Mouse (Mus musculus): ENCODE data around the gene Selenow. TPM values are rescaled to one million over a fixed set of nuclear protein-coding genes. Genes with fewer than 3 reads are reported as not detected.

Selenow gene
- polyA plus RNA-seq, 1 experiment from 2014 or later = 560 TPM

- WGBS = 52% methylated on average over 5 of the region's 5 CpGs
- H3K4me1 ChIP-seq (replicated peaks; ENCODE audit: control insufficient read depth, insufficient read depth) = peaks cover 2% of the 10 kb centered on the region; the same call in 1 of the 2 replicates
- 0 out of 2 replicates have a peak overlapping the region, but pooled peaks have one; percentile 27 for H3K9ac ChIP-seq (ENCODE audit: low read length)
- peaks cover 13% of the 10 kb centered on the region for H3K36me3 ChIP-seq (ENCODE audit: control insufficient read depth, insufficient read depth, low read length)
- no peak overlapping the region for H3K4me2 ChIP-seq (replicated peaks; ENCODE audit: low read depth)
- TF ChIP-seq CTCF (IDR thresholded peaks at IDR 0.05; ENCODE audit: low read depth) (peak; percentile 31; the same call in 1 of the 2 replicates), EP300 (optimal IDR thresholded peaks at IDR 0.05) (no peak)
- H3K27ac ChIP-seq (replicated peaks) = peak overlapping the region; percentile 41
- H3K27me3 ChIP-seq (ENCODE audit: control insufficient read depth, insufficient read depth, low read length) = no peaks in the 10 kb centered on the region
- no peak for ATAC-seq (ENCODE audit: low FRiP score, low TSS enrichment)
- no peak overlapping the region for H3K4me3 ChIP-seq (ENCODE audit: low read depth, low read length)
- no peak for DNase-seq (ENCODE audit: low spot score)
- no peaks in the 10 kb centered on the region for H3K9me3 ChIP-seq (ENCODE audit: control insufficient read depth, low read length)
These were observed 33.9 kb upstream of the Selenow start for GRCm38 (mm10) chr7:15956143-15956542.

GRCm38 (mm10) chr7:15955509-15955908, 33.3 kb upstream of the Selenow start:
- peak; percentile 55; the same call in 1 of the 2 replicates for ATAC-seq (ENCODE audit: low FRiP score, low TSS enrichment)
- WGBS = 37% methylated on average over 6 of the region's 7 CpGs
- no peak for DNase-seq (ENCODE audit: low spot score)
- TF ChIP-seq CTCF (IDR thresholded peaks at IDR 0.05; ENCODE audit: low read depth) (no peak), EP300 (optimal IDR thresholded peaks at IDR 0.05) (no peak)
- no peaks in the 10 kb centered on the region for H3K27me3 ChIP-seq (ENCODE audit: control insufficient read depth, insufficient read depth, low read length)
- 0 out of 2 replicates have a peak, but pooled peaks cover 2% of the 10 kb centered on the region for H3K4me1 ChIP-seq (replicated peaks; ENCODE audit: control insufficient read depth, insufficient read depth)
- peaks cover 14% of the 10 kb centered on the region for H3K36me3 ChIP-seq (ENCODE audit: control insufficient read depth, insufficient read depth, low read length)
- peak overlapping the region; percentile 41 for H3K27ac ChIP-seq (replicated peaks)
- H3K4me3 ChIP-seq (ENCODE audit: low read depth, low read length) = no peak overlapping the region
- H3K9ac ChIP-seq (ENCODE audit: low read length) = peak overlapping the region; percentile 13; the same call in 1 of the 2 replicates
- no peaks in the 10 kb centered on the region for H3K9me3 ChIP-seq (ENCODE audit: control insufficient read depth, low read length)
- peak overlapping the region; percentile 32 for H3K4me2 ChIP-seq (replicated peaks; ENCODE audit: low read depth)

GRCm38 (mm10) chr7:15954978-15955443, 32.8 kb upstream of the Selenow start:
- Histone ChIP-seq H3K9me3 (ENCODE audit: control insufficient read depth, low read length) (no peaks in the 10 kb centered on the region), H3K9ac (ENCODE audit: low read length) (peak overlapping the region; percentile 13; the same call in 1 of the 2 replicates), H3K4me3 (ENCODE audit: low read depth, low read length) (no peak overlapping the region), H3K27me3 (ENCODE audit: control insufficient read depth, insufficient read depth, low read length) (no peaks in the 10 kb centered on the region), H3K27ac (replicated peaks) (peak overlapping the region; percentile 41), H3K4me1 (replicated peaks; ENCODE audit: control insufficient read depth, insufficient read depth) (0 out of 2 replicates have a peak, but pooled peaks cover 2% of the 10 kb centered on the region), H3K4me2 (replicated peaks; ENCODE audit: low read depth) (peak overlapping the region; percentile 32), H3K36me3 (ENCODE audit: control insufficient read depth, insufficient read depth, low read length) (peaks cover 16% of the 10 kb centered on the region)
- peak; percentile 50 for DNase-seq (ENCODE audit: low spot score)
- TF ChIP-seq EP300 (optimal IDR thresholded peaks at IDR 0.05) (no peak), CTCF (IDR thresholded peaks at IDR 0.05; ENCODE audit: low read depth) (no peak)
- 26% methylated on average over 20 of the region's 21 CpGs for WGBS
- peak; percentile 45 for ATAC-seq (ENCODE audit: low FRiP score, low TSS enrichment)

DNA sequence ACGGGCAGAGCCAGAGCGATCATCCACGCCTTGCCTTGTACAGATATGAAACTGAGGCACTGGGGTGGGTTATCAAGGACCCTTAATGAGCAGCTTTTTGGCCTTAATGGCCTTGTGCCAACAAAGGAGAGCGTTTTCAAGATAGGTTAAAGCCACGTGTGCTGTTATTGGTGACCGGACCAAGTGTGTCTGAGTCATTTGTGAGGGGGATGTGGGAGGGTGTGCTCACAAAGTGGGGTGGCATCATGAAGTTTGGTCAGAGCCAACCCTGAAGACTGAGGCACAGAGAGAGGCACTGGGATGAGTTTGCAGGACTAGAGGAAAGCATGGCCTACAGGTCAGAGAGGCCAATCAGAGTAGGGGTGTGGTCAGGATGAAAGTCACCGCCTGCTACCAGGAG, 32.2 kb upstream of the Selenow start:
- Histone ChIP-seq H3K4me2 (replicated peaks; ENCODE audit: low read depth) (no peak overlapping the region), H3K36me3 (ENCODE audit: control insufficient read depth, insufficient read depth, low read length) (peaks cover 16% of the 10 kb centered on the region), H3K27me3 (ENCODE audit: control insufficient read depth, insufficient read depth, low read length) (no peaks in the 10 kb centered on the region), H3K27ac (replicated peaks) (no peak overlapping the region), H3K9ac (ENCODE audit: low read length) (no peak overlapping the region), H3K9me3 (ENCODE audit: control insufficient read depth, low read length) (no peaks in the 10 kb centered on the region), H3K4me1 (replicated peaks; ENCODE audit: control insufficient read depth, insufficient read depth) (0 out of 2 replicates have a peak, but pooled peaks cover 2% of the 10 kb centered on the region), H3K4me3 (ENCODE audit: low read depth, low read length) (no peak overlapping the region)
- DNase-seq (ENCODE audit: low spot score) (no peak), ATAC-seq (ENCODE audit: low FRiP score, low TSS enrichment) (no peak)
- WGBS = 91% methylated on average over 7 of the region's 7 CpGs
- TF ChIP-seq EP300 (optimal IDR thresholded peaks at IDR 0.05) (no peak), CTCF (IDR thresholded peaks at IDR 0.05; ENCODE audit: low read depth) (no peak)

- TF ChIP-seq EP300 (optimal IDR thresholded peaks at IDR 0.05) (no peak), CTCF (IDR thresholded peaks at IDR 0.05; ENCODE audit: low read depth) (peak; percentile 65)
- 91% methylated on average over 13 of the region's 13 CpGs for WGBS
- Histone ChIP-seq H3K4me1 (replicated peaks; ENCODE audit: control insufficient read depth, insufficient read depth) (0 out of 2 replicates have a peak, but pooled peaks cover 2% of the 10 kb centered on the region), H3K27me3 (ENCODE audit: control insufficient read depth, insufficient read depth, low read length) (no peaks in the 10 kb centered on the region), H3K9ac (ENCODE audit: low read length) (no peak overlapping the region), H3K27ac (replicated peaks) (no peak overlapping the region), H3K4me2 (replicated peaks; ENCODE audit: low read depth) (no peak overlapping the region), H3K9me3 (ENCODE audit: control insufficient read depth, low read length) (no peaks in the 10 kb centered on the region), H3K4me3 (ENCODE audit: low read depth, low read length) (no peak overlapping the region), H3K36me3 (ENCODE audit: control insufficient read depth, insufficient read depth, low read length) (peaks cover 14% of the 10 kb centered on the region)
- ATAC-seq (ENCODE audit: low FRiP score, low TSS enrichment) (no peak), DNase-seq (ENCODE audit: low spot score) (no peak)
These were observed 31.3 kb upstream of the Selenow start for GRCm38 (mm10) chr7:15953307-15954074.

- no peak for ATAC-seq (ENCODE audit: low FRiP score, low TSS enrichment)
- TF ChIP-seq EP300 (optimal IDR thresholded peaks at IDR 0.05) (no peak), CTCF (IDR thresholded peaks at IDR 0.05; ENCODE audit: low read depth) (no peak)
- peaks cover 11% of the 10 kb centered on the region for H3K36me3 ChIP-seq (ENCODE audit: control insufficient read depth, insufficient read depth, low read length)
These were observed 30.2 kb upstream of the Selenow start for GRCm38 (mm10) chr7:15952416-15952815.

More at GRCm38 (mm10) chr7:15952416-15952815, 30.2 kb upstream of the Selenow start:
- H3K4me2 ChIP-seq (replicated peaks; ENCODE audit: low read depth) = no peak overlapping the region
- no peak overlapping the region for H3K4me3 ChIP-seq (ENCODE audit: low read depth, low read length)
- no peak overlapping the region for H3K27ac ChIP-seq (replicated peaks)
- H3K4me1 ChIP-seq (replicated peaks; ENCODE audit: control insufficient read depth, insufficient read depth) = 0 out of 2 replicates have a peak, but pooled peaks cover 2% of the 10 kb centered on the region
- WGBS = 48% methylated on average over 3 of the region's 3 CpGs
- H3K9me3 ChIP-seq (ENCODE audit: control insufficient read depth, low read length) = no peaks in the 10 kb centered on the region
- H3K9ac ChIP-seq (ENCODE audit: low read length) = no peak overlapping the region
- H3K27me3 ChIP-seq (ENCODE audit: control insufficient read depth, insufficient read depth, low read length) = no peaks in the 10 kb centered on the region
- DNase-seq (ENCODE audit: low spot score) = no peak

Data from stomach, postnatal 0 days (tissue).